Mouse (Mus musculus): ENCODE data around the gene Dpf3. TPM values are rescaled to one million over a fixed set of nuclear protein-coding genes. Genes with fewer than 3 reads are reported as not detected.

Dpf3 gene
- polyA plus RNA-seq, 1 experiment, result 3.0 TPM

DNA sequence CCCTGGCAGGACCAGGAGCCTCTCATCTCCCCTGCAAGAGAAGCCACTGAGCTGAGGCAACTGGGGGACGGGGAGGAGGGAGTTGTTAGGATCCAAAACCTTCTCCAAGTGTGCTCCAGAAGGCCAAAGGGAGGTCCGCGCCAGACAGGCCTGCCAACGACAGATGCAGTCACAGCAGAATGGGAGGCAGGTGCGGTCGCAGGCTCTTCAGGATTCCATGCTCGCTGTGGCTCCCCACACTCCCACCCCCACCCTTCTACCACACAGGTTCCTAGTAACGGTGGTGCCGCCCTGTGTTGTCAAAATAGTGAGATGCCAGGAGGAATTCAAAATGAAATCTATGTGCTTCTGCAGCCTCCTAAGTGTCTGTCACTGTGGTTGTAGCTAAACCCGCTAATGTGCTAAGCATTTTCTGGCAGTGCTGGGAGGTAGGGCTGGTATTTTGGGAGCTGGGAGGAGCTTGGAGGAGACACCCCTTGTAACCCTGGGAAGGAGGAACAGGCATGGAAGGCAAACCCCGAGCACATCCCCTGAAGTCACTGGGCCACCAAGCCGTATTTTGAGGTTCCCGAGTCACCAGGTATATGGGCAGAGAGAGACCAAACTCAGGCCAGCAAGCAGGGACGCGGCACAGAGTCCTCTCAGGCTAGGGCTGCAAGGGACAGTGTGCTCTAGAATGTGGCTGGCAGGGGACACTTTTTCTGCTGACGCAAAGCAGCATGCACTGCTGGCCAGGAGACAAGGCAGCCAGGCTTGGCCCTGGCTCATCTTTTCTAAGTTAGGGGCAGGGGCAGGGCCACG is 75.6 kb downstream of the Dpf3 start:
- H3K9me3 ChIP-seq, result no peaks in the 10 kb centered on the region
- TF ChIP-seq GATA1 (IDR thresholded peaks at IDR 0.05; ENCODE audit: borderline replicate concordance, low read length) (no peak), FLI1 (IDR thresholded peaks at IDR 0.05; ENCODE audit: low read length) (no peak)
- no peaks in the 10 kb centered on the region for H3K36me3 ChIP-seq (replicated peaks; ENCODE audit: low read length)
- peaks cover 10% of the 10 kb centered on the region for H3K27me3 ChIP-seq (replicated peaks)
- H3K4me3 ChIP-seq (replicated peaks), result no peak overlapping the region
- peaks cover 9% of the 10 kb centered on the region; the same call in 1 of the 2 replicates for H3K4me1 ChIP-seq

DNA sequence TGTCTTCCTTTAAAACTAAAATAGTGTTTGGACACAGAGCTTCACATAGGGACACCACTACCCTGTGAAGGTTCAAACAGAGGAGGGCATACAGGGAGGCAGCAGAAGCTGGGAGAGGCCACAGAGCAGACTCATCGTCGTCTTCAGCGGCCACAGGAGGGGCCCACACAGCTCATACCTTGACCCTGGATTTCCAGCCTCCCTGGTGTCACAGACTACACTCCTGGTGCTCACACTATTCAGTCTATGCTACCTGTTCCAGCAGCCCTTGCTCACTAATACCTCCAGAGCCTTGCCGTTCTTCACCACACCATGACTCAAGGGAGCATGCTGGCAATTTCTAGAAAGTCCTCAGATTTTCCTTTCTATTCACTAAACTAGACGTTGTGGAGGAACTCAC is 76.5 kb downstream of the Dpf3 start:
- Histone ChIP-seq H3K4me1 (peaks cover 9% of the 10 kb centered on the region; the same call in 1 of the 2 replicates), H3K36me3 (replicated peaks; ENCODE audit: low read length) (no peaks in the 10 kb centered on the region), H3K4me3 (replicated peaks) (no peak overlapping the region), H3K9me3 (no peaks in the 10 kb centered on the region), H3K27me3 (replicated peaks) (peaks cover 10% of the 10 kb centered on the region)
- TF ChIP-seq GATA1 (IDR thresholded peaks at IDR 0.05; ENCODE audit: borderline replicate concordance, low read length) (no peak), FLI1 (IDR thresholded peaks at IDR 0.05; ENCODE audit: low read length) (no peak)

DNA sequence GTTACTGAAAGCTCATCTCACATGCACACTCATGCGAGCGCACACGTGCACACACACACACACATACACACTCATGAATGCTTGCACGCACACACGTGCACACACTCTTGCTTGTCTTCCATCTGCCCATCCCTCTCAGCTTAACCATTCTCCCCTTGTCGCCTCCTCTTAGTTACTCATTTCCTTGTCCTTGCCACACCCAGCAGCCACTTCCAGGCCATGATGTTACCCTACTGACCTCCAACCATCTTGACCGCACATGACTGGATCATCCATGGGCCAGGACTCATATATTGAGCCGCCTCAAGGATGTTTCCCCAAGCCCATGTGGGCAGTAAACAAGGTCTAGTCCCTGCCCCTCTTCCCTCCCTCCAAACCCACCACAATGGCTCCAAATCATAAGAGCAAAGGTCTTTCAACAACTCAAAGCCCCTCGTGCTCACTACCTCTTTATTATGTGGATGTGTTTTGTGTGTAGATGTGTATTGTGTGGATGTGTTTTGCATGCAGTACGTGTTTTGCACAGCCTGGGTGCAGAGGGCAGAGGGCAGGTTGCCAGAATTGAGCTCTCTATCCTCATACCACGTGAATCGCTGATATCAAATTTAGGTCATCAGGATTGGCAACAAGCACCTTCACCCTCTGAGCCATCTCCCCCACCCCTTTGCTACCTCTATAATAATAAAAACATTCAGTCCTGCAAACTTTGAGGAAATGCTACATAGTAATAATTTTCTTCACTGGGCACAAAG is 82.0 kb downstream of the Dpf3 start:
- Histone ChIP-seq H3K4me1 (peaks cover 3% of the 10 kb centered on the region; the same call in 1 of the 2 replicates), H3K27me3 (replicated peaks) (peaks cover 3% of the 10 kb centered on the region), H3K9me3 (peaks cover 8% of the 10 kb centered on the region; the same call in 1 of the 2 replicates), H3K4me3 (replicated peaks) (peak overlapping the region; percentile 11), H3K36me3 (replicated peaks; ENCODE audit: low read length) (no peaks in the 10 kb centered on the region)
- no peak for TF ChIP-seq GATA1 (IDR thresholded peaks at IDR 0.05; ENCODE audit: borderline replicate concordance, low read length)
- no peak for TF ChIP-seq FLI1 (IDR thresholded peaks at IDR 0.05; ENCODE audit: low read length)

DNA sequence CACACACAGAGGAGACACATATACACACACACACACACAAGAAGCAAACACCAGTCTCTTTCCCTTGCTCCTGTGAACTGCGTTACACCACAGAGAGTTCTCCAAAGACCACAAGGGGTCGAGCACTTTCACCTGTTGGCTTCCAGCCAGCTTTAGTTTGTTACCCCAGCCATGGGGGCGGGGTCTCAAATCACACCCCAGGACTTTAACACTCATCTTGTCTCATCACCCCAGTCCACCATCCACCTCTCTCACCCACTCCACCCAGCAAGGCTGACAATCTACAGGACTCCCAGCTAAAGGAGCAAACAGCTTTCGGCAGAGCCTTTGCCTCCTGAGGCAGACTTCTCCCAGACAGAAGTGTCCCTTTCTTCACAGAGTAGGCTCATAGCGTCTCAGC is 85.2 kb downstream of the Dpf3 start:
- Histone ChIP-seq H3K4me1 (peaks cover 3% of the 10 kb centered on the region; the same call in 1 of the 2 replicates), H3K27me3 (replicated peaks) (peaks cover 6% of the 10 kb centered on the region), H3K9me3 (peaks cover 13% of the 10 kb centered on the region; the same call in 1 of the 2 replicates), H3K36me3 (replicated peaks; ENCODE audit: low read length) (no peaks in the 10 kb centered on the region), H3K4me3 (replicated peaks) (no peak overlapping the region)
- no peak for TF ChIP-seq GATA1 (IDR thresholded peaks at IDR 0.05; ENCODE audit: borderline replicate concordance, low read length)
- TF ChIP-seq FLI1 (IDR thresholded peaks at IDR 0.05; ENCODE audit: low read length), result no peak

DNA sequence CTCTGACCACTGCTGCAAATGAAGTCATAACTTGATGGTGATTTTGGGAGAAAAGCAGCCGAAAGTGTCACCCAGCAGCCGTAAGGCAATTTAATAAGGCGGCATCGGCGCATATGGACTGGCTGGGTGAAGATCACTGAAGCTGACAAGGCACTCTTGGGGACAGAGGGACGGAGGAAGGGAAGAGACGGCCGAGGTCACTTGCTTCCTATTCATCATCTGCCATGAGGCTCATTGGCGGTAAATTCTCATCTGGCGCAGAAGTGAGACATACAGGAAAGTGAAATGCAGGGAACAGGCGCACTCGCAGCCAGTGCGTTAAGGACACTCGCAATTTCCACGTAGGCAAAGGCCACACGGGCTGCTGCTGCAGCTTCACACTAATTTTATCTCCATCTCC is 95.5 kb downstream of the Dpf3 start:
- Histone ChIP-seq H3K4me3 (replicated peaks) (no peak overlapping the region), H3K4me1 (no peaks in the 10 kb centered on the region), H3K36me3 (replicated peaks; ENCODE audit: low read length) (no peaks in the 10 kb centered on the region), H3K9me3 (peaks cover 21% of the 10 kb centered on the region), H3K27me3 (replicated peaks) (peaks cover 5% of the 10 kb centered on the region)
- no peak for TF ChIP-seq FLI1 (IDR thresholded peaks at IDR 0.05; ENCODE audit: low read length)
- TF ChIP-seq GATA1 (IDR thresholded peaks at IDR 0.05; ENCODE audit: borderline replicate concordance, low read length), result no peak

DNA sequence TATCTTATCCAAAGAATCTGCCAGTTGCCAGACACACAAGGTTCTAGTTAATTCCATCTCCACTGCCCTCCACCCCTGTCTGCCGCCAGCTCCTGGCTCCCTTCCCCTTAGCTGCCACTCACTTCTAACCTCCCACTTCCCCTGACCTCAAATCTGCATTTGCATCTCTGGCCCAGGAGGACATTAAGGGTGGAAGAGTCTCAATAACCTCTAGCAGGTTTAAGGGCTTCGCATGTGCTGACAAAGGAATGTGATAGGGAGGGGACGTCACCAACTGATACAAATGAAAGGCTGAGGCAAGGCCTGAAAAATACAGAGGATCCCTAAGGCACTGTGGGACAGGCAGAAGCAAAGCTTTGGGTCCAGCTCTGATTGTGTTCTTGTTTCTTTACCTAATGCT is 100.0 kb downstream of the Dpf3 start:
- no peak overlapping the region for H3K4me3 ChIP-seq (replicated peaks)
- H3K27me3 ChIP-seq (replicated peaks), result peaks cover 4% of the 10 kb centered on the region
- no peaks in the 10 kb centered on the region for H3K36me3 ChIP-seq (replicated peaks; ENCODE audit: low read length)
- no peaks in the 10 kb centered on the region for H3K4me1 ChIP-seq
- TF ChIP-seq GATA1 (IDR thresholded peaks at IDR 0.05; ENCODE audit: borderline replicate concordance, low read length) (no peak), FLI1 (IDR thresholded peaks at IDR 0.05; ENCODE audit: low read length) (no peak)
- H3K9me3 ChIP-seq, result no peaks in the 10 kb centered on the region

DNA sequence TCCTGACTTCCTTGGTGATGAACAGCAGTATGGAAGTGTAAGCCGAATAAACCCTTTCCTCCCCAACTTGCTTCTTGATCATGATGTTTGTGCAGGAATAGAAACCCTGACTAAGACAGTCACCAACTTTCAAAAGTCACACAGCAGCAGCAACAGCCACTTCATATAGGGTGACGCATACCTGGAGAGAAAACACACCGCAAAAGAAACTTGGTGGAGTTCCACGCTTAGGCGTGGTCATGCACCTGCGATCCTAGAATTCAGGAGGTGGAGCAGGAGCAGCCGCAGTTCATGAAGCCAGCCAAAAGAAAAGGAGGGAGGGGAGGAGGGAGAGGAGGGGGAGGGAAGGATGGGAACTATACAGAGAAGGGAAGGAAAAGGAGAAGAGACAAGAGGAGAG is 106.4 kb downstream of the Dpf3 start:
- no peak for TF ChIP-seq GATA1 (IDR thresholded peaks at IDR 0.05; ENCODE audit: borderline replicate concordance, low read length)
- TF ChIP-seq FLI1 (IDR thresholded peaks at IDR 0.05; ENCODE audit: low read length), result no peak
- Histone ChIP-seq H3K27me3 (replicated peaks) (peaks cover 5% of the 10 kb centered on the region), H3K36me3 (replicated peaks; ENCODE audit: low read length) (no peaks in the 10 kb centered on the region), H3K4me1 (peaks cover 4% of the 10 kb centered on the region; the same call in 1 of the 2 replicates), H3K4me3 (replicated peaks) (no peak overlapping the region), H3K9me3 (no peaks in the 10 kb centered on the region)

DNA sequence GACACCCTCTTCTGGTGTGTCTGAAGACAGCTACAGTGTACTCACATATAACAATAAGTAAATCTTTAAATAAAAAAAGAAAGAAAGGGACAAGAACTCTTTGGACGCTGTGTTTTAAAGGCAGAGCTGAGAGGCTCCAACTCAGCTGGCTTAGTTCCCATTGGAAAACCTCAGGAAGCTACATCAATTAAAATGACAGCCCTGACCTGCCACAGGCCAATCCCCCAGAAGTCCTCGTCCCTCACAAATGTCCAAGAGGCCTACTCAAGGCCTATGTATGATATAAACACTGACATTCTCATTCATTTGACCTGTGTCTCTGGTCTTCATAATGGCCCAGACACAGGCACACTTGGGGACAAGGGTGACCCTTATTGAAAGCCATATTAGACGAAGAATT is 107.5 kb downstream of the Dpf3 start:
- Histone ChIP-seq H3K4me1 (peaks cover 13% of the 10 kb centered on the region), H3K9me3 (no peaks in the 10 kb centered on the region)
- no peak for TF ChIP-seq FLI1 (IDR thresholded peaks at IDR 0.05; ENCODE audit: low read length)
- no peak for TF ChIP-seq GATA1 (IDR thresholded peaks at IDR 0.05; ENCODE audit: borderline replicate concordance, low read length)

DNA sequence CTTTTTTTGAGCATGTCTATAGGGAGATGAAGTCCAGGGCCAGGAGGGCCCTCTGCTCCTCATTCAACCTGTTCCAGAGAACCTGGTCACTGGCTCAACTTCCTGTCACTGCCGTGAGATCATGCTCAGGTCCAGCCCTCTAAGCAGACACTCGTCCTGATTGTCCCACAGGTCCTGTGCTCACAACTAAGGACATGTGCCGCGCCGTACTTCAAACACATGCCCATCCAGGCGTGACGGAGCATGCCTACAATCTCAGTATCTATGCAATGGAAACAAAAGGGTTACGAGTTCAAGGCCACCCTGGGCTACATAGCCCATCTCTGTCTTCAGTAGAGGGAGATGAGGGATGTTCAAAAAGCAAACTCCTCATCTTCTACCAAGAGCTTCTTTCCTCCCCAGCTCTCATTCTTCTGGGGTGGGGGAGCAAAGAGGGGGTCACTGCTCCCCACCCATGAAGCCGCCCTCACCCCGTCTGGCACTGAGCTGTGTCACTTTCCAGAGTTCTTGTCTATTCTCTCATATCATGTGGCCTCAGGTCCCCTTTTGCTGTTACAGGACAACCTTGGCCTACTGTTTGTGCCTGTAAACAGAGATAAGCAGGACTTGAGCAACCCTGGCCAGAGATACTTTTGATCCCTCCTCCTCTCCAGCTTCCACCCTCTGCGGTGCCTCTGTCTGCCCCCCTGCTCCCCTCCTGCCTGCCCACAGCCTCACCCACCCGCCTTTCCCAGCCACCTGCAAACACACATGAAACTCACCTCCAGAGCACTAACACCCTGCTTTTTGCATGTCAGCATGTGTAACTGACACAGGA is 112.3 kb downstream of the Dpf3 start:
- Histone ChIP-seq H3K9me3 (no peaks in the 10 kb centered on the region), H3K36me3 (replicated peaks; ENCODE audit: low read length) (no peaks in the 10 kb centered on the region), H3K4me3 (replicated peaks) (peak overlapping the region; percentile 15), H3K27me3 (replicated peaks) (peaks cover 3% of the 10 kb centered on the region), H3K4me1 (peaks cover 25% of the 10 kb centered on the region)
- TF ChIP-seq FLI1 (IDR thresholded peaks at IDR 0.05; ENCODE audit: low read length) (no peak), GATA1 (IDR thresholded peaks at IDR 0.05; ENCODE audit: borderline replicate concordance, low read length) (no peak)

More for the DNA sequence above, 107.5 kb downstream of the Dpf3 start:
- Histone ChIP-seq H3K36me3 (replicated peaks; ENCODE audit: low read length) (no peaks in the 10 kb centered on the region), H3K4me3 (replicated peaks) (no peak overlapping the region), H3K27me3 (replicated peaks) (peaks cover 5% of the 10 kb centered on the region)
